Mouse (Mus musculus): ENCODE measurements around the gene Tysnd1. TPM values are rescaled to one million over a fixed set of nuclear protein-coding genes. Genes with fewer than 3 reads are reported as not detected.
A peak's percentile ranks its signal among the peaks of the same experiment; 100 is the strongest.

Gene Tysnd1
- polyA plus RNA-seq, 1 experiment from 2014 or later = 25.1 TPM

DNA sequence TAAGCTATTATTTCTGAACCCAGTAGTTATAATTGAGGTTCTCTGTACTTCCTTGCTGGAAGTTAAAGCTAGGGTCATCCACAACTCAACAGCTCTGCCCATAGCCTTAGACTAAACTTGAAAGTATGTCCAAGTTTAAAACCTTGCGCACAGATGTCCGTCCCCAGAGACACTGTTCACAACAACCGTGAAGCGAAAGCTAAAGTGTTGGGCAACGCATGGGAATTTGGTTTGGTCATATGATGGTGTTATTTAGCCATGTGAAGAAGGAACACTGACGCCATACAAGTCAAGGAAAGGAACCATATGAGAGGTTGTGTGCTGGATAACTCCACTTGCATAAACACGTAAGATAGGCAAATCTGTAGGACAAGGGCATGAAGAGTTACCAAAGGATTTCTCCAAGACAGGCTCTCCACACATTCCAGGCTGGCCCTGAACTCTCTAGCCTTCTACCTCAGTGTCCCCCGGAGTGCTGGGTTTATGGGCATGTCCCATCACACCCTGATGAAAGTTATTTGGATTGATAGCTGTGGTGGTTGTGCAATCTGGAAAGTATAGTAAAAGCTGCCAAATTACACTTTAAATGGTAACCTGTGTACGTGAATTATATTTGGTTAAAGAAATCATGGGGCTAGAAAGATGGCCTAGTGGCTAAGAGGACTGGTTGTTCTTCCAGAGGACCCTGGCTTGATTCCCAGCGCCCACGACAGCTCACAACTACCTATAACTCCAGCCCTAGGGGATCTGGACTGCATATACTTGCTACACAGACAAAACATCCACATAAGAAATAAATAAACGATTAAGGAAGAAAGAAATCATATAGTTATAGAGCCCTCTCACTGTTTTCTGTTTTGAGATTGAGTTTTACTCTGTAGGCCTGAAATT, 22.3 kb downstream of the Tysnd1 start:
- no peak for ATAC-seq (replicated peaks; ENCODE audit: insufficient number of reproducible peaks, low FRiP score, low TSS enrichment)
- H3K4me2 ChIP-seq = no peak overlapping the region
- 84% methylated on average over 12 of the region's 12 CpGs for WGBS (ENCODE audit: insufficient replicate concordance)
- H3K27me3 ChIP-seq (ENCODE audit: control insufficient read depth, insufficient read depth, low read length) = no peaks in the 10 kb centered on the region; the same call in 1 of the 2 replicates
- H3K27ac ChIP-seq (ENCODE audit: low read depth, low read length) = no peak overlapping the region
- H3K36me3 ChIP-seq (ENCODE audit: control insufficient read depth, insufficient read depth, low read length) = no peaks in the 10 kb centered on the region
- H3K4me3 ChIP-seq (ENCODE audit: low read depth, low read length) = no peak overlapping the region
- no peaks in the 10 kb centered on the region for H3K9me3 ChIP-seq (replicated peaks; ENCODE audit: control insufficient read depth, low read length)
- H3K9ac ChIP-seq (ENCODE audit: low read depth, low read length) = no peak overlapping the region
- peaks cover 6% of the 10 kb centered on the region; the same call in 1 of the 2 replicates for H3K4me1 ChIP-seq (ENCODE audit: control insufficient read depth, insufficient read depth, low read length)

DNA sequence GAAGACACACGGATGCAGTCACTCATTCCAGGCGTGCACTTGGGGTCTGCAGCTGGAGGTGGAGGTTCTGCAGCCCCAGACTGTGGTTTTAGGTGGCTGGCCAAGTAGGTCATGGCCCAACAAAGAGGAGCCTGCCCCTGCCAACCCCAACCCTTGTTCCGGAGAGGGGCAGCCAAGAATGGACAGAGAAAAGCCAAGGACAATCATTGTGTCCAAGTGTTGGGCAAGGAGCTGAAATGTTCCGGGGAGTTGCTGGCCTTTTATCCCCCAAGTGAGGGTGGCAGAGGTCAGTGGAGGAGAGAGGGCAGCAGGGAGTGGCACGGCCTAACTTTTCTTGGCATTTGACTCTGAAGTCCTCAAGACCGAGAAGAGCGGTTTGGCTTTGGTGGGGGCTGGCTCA, 25.0 kb downstream of the Tysnd1 start:
- Histone ChIP-seq H3K36me3 (ENCODE audit: control insufficient read depth, insufficient read depth, low read length) (no peaks in the 10 kb centered on the region), H3K27me3 (ENCODE audit: control insufficient read depth, insufficient read depth, low read length) (no peaks in the 10 kb centered on the region), H3K4me1 (ENCODE audit: control insufficient read depth, insufficient read depth, low read length) (peaks cover 3% of the 10 kb centered on the region; the same call in 1 of the 2 replicates), H3K4me2 (no peak overlapping the region), H3K27ac (ENCODE audit: low read depth, low read length) (no peak overlapping the region), H3K4me3 (ENCODE audit: low read depth, low read length) (no peak overlapping the region), H3K9ac (ENCODE audit: low read depth, low read length) (no peak overlapping the region), H3K9me3 (replicated peaks; ENCODE audit: control insufficient read depth, low read length) (no peaks in the 10 kb centered on the region)
- no peak for ATAC-seq (replicated peaks; ENCODE audit: insufficient number of reproducible peaks, low FRiP score, low TSS enrichment)
- WGBS (ENCODE audit: insufficient replicate concordance) = 87% methylated on average over 7 of the region's 7 CpGs

GRCm38 (mm10) chr10:61722215-61722614, 26.9 kb downstream of the Tysnd1 start:
- no peak overlapping the region for H3K27ac ChIP-seq (ENCODE audit: low read depth, low read length)
- no peak overlapping the region for H3K4me3 ChIP-seq (ENCODE audit: low read depth, low read length)
- no peaks in the 10 kb centered on the region for H3K9me3 ChIP-seq (replicated peaks; ENCODE audit: control insufficient read depth, low read length)
- no peaks in the 10 kb centered on the region for H3K4me1 ChIP-seq (ENCODE audit: control insufficient read depth, insufficient read depth, low read length)
- H3K36me3 ChIP-seq (ENCODE audit: control insufficient read depth, insufficient read depth, low read length) = no peaks in the 10 kb centered on the region
- ATAC-seq (replicated peaks; ENCODE audit: insufficient number of reproducible peaks, low FRiP score, low TSS enrichment) = no peak
- H3K9ac ChIP-seq (ENCODE audit: low read depth, low read length) = no peak overlapping the region
- 80% methylated on average over 3 of the region's 3 CpGs for WGBS (ENCODE audit: insufficient replicate concordance)
- H3K27me3 ChIP-seq (ENCODE audit: control insufficient read depth, insufficient read depth, low read length) = no peaks in the 10 kb centered on the region
- no peak overlapping the region for H3K4me2 ChIP-seq

DNA sequence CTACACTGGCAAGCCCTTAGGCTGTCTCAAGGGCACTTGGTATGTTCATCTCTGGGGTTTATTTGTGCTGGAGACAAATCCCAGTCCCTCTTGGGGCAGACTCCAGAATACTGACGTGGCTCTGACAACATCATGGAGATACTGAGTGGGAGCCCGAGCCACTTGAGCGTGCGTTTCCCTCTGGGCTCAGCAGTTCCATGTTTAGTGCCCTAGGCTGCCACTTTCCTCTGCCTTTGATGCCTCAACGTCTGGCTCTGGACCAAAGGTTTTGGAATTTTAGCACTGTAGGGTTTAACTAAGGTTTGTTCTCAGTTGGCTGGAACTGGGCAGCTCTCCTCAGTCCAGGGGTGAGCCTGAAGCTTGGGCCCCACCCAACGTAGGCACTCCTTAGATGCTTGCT, 28.0 kb downstream of the Tysnd1 start:
- Histone ChIP-seq H3K27ac (ENCODE audit: low read depth, low read length) (no peak overlapping the region), H3K9ac (ENCODE audit: low read depth, low read length) (no peak overlapping the region), H3K4me1 (ENCODE audit: control insufficient read depth, insufficient read depth, low read length) (no peaks in the 10 kb centered on the region), H3K36me3 (ENCODE audit: control insufficient read depth, insufficient read depth, low read length) (no peaks in the 10 kb centered on the region), H3K27me3 (ENCODE audit: control insufficient read depth, insufficient read depth, low read length) (no peaks in the 10 kb centered on the region), H3K4me2 (no peak overlapping the region), H3K4me3 (ENCODE audit: low read depth, low read length) (no peak overlapping the region), H3K9me3 (replicated peaks; ENCODE audit: control insufficient read depth, low read length) (no peaks in the 10 kb centered on the region)
- 57% methylated on average over 6 of the region's 6 CpGs for WGBS (ENCODE audit: insufficient replicate concordance)
- ATAC-seq (replicated peaks; ENCODE audit: insufficient number of reproducible peaks, low FRiP score, low TSS enrichment) = no peak

GRCm38 (mm10) chr10:61729181-61729580, 33.9 kb downstream of the Tysnd1 start:
- H3K4me1 ChIP-seq (ENCODE audit: control insufficient read depth, insufficient read depth, low read length) = no peaks in the 10 kb centered on the region
- no peaks in the 10 kb centered on the region for H3K9me3 ChIP-seq (replicated peaks; ENCODE audit: control insufficient read depth, low read length)
- no peak overlapping the region for H3K27ac ChIP-seq (ENCODE audit: low read depth, low read length)
- 80% methylated on average over 11 of the region's 11 CpGs for WGBS (ENCODE audit: insufficient replicate concordance)
- no peak overlapping the region for H3K4me3 ChIP-seq (ENCODE audit: low read depth, low read length)
- no peak overlapping the region for H3K4me2 ChIP-seq
- H3K27me3 ChIP-seq (ENCODE audit: control insufficient read depth, insufficient read depth, low read length) = no peaks in the 10 kb centered on the region
- no peak overlapping the region for H3K9ac ChIP-seq (ENCODE audit: low read depth, low read length)
- H3K36me3 ChIP-seq (ENCODE audit: control insufficient read depth, insufficient read depth, low read length) = peaks cover 7% of the 10 kb centered on the region
- ATAC-seq (replicated peaks; ENCODE audit: insufficient number of reproducible peaks, low FRiP score, low TSS enrichment) = no peak

DNA sequence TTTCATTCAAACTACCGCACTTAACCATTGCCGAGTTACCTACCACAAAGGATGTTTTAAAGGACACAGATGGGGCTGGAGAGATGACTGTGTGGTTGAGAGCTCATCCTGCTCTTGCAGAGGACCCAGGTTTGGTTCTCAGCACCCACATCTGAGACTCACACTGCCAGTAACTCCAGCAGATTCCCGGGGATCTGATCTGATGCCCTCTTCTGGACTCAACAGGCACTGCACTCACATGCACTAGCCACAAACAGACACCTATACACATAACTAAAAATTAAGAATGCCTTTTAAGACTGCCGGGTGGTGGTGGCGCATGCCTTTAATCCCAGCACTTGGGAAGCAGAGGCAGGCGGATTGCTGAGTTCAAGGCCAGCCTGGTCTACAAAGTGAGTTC, 34.9 kb downstream of the Tysnd1 start:
- WGBS (ENCODE audit: insufficient replicate concordance) = 94% methylated on average over 6 of the region's 6 CpGs

DNA sequence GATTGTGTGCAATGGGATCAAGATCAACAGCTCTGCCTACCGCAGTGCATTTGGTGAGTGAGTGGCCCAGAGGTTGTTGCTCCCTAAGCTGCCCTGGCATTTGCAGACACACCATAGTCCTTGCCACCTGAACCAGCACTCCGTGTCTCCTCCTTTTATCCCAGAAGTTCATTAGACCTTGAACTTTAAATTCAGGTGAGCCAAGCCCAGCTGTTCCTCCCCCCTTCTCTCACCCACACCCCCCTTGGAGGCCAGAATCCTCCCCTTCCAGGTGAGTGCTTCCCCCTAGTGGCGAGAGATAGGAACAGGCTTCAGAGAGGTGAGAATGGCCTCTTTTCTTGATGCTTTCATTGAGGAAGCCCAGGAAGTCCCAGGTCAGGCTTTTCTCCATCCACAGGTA, 39.1 kb downstream of the Tysnd1 start:
- H3K9me3 ChIP-seq (replicated peaks; ENCODE audit: control insufficient read depth, low read length) = no peaks in the 10 kb centered on the region
- ATAC-seq (replicated peaks; ENCODE audit: insufficient number of reproducible peaks, low FRiP score, low TSS enrichment) = 0 out of 2 replicates have a peak, but pooled peaks have one; percentile 25
- no peak overlapping the region for H3K4me2 ChIP-seq
- H3K27me3 ChIP-seq (ENCODE audit: control insufficient read depth, insufficient read depth, low read length) = no peaks in the 10 kb centered on the region
- no peak overlapping the region for H3K4me3 ChIP-seq (ENCODE audit: low read depth, low read length)
- WGBS (ENCODE audit: insufficient replicate concordance) = 40% methylated on average over 3 of the region's 3 CpGs
- peaks cover 10% of the 10 kb centered on the region for H3K36me3 ChIP-seq (ENCODE audit: control insufficient read depth, insufficient read depth, low read length)
- no peak overlapping the region for H3K9ac ChIP-seq (ENCODE audit: low read depth, low read length)
- no peak overlapping the region for H3K27ac ChIP-seq (ENCODE audit: low read depth, low read length)
- no peaks in the 10 kb centered on the region for H3K4me1 ChIP-seq (ENCODE audit: control insufficient read depth, insufficient read depth, low read length)

More for the DNA sequence above, 34.9 kb downstream of the Tysnd1 start:
- ATAC-seq (replicated peaks; ENCODE audit: insufficient number of reproducible peaks, low FRiP score, low TSS enrichment) = no peak
- Histone ChIP-seq H3K27ac (ENCODE audit: low read depth, low read length) (no peak overlapping the region), H3K9ac (ENCODE audit: low read depth, low read length) (no peak overlapping the region), H3K4me1 (ENCODE audit: control insufficient read depth, insufficient read depth, low read length) (no peaks in the 10 kb centered on the region), H3K27me3 (ENCODE audit: control insufficient read depth, insufficient read depth, low read length) (no peaks in the 10 kb centered on the region), H3K4me2 (no peak overlapping the region), H3K4me3 (ENCODE audit: low read depth, low read length) (no peak overlapping the region), H3K36me3 (ENCODE audit: control insufficient read depth, insufficient read depth, low read length) (peaks cover 7% of the 10 kb centered on the region), H3K9me3 (replicated peaks; ENCODE audit: control insufficient read depth, low read length) (no peaks in the 10 kb centered on the region)

DNA sequence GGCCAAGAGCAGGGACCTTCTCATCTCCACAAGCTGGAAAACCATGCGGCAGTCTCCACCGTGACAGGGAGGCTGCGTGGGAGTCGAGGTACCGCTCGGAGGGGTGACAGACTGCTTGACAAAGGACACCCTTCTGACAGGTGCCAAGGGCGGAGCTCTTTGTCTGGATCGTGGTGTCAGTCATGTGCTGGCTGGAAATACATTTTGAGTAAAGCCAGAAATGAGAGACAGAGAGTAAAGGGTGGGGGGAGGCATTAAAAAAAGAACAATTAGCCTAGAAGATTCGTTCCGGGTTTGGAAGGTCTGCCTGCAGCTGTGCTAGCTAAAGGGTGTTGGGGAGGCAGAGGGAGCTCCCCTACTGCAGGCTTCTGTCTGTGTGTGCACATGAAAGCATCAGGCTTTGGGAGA, 41.4 kb downstream of the Tysnd1 start:
- Histone ChIP-seq H3K4me3 (ENCODE audit: low read depth, low read length) (no peak overlapping the region), H3K27ac (ENCODE audit: low read depth, low read length) (no peak overlapping the region), H3K4me1 (ENCODE audit: control insufficient read depth, insufficient read depth, low read length) (no peaks in the 10 kb centered on the region), H3K27me3 (ENCODE audit: control insufficient read depth, insufficient read depth, low read length) (no peaks in the 10 kb centered on the region), H3K36me3 (ENCODE audit: control insufficient read depth, insufficient read depth, low read length) (peaks cover 15% of the 10 kb centered on the region), H3K9me3 (replicated peaks; ENCODE audit: control insufficient read depth, low read length) (no peaks in the 10 kb centered on the region), H3K9ac (ENCODE audit: low read depth, low read length) (no peak overlapping the region), H3K4me2 (no peak overlapping the region)
- 62% methylated on average over 10 of the region's 10 CpGs for WGBS (ENCODE audit: insufficient replicate concordance)
- ATAC-seq (replicated peaks; ENCODE audit: insufficient number of reproducible peaks, low FRiP score, low TSS enrichment) = no peak

GRCm38 (mm10) chr10:61737537-61737936, 42.2 kb downstream of the Tysnd1 start:
- H3K27me3 ChIP-seq (ENCODE audit: control insufficient read depth, insufficient read depth, low read length) = no peaks in the 10 kb centered on the region
- no peak overlapping the region for H3K4me2 ChIP-seq
- no peak for ATAC-seq (replicated peaks; ENCODE audit: insufficient number of reproducible peaks, low FRiP score, low TSS enrichment)
- no peaks in the 10 kb centered on the region for H3K4me1 ChIP-seq (ENCODE audit: control insufficient read depth, insufficient read depth, low read length)
- 71% methylated on average over 1 of the region's 1 CpGs for WGBS (ENCODE audit: insufficient replicate concordance)
- H3K4me3 ChIP-seq (ENCODE audit: low read depth, low read length) = no peak overlapping the region
- no peaks in the 10 kb centered on the region for H3K9me3 ChIP-seq (replicated peaks; ENCODE audit: control insufficient read depth, low read length)
- peaks cover 23% of the 10 kb centered on the region for H3K36me3 ChIP-seq (ENCODE audit: control insufficient read depth, insufficient read depth, low read length)
- no peak overlapping the region for H3K27ac ChIP-seq (ENCODE audit: low read depth, low read length)
- H3K9ac ChIP-seq (ENCODE audit: low read depth, low read length) = no peak overlapping the region

Measured in heart, embryonic 11.5 days (tissue).